Mouse (Mus musculus) CH12.LX (cell line): Measurements from ENCODE around the gene Aff3.

Experiments used
- BHLHE40 ChIP-seq: IDR thresholded peaks from 2 replicates; pipeline ENCODE4 v1.6.1; 2011; ENCODE audit warnings: mild to moderate bottlenecking, low read depth, low read length, improper control_type of control experiment
- CTCF ChIP-seq, 2 experiments: IDR thresholded peaks in 1 of 2; conservative IDR thresholded peaks in 1 of 2; 2 replicates each; pipeline ENCODE4 v1.5.1; 2011 to 2012; ENCODE audit warnings: low read depth in 2 of 2, low read length in 2 of 2, improper control_type of control experiment in 1 of 2, inconsistent platforms in 1 of 2, mild to moderate bottlenecking in 1 of 2, moderate library complexity in 1 of 2
- ELF1 ChIP-seq: IDR thresholded peaks from 2 replicates; pipeline ENCODE4 v1.6.1; 2014; ENCODE audit warnings: low read depth, mild to moderate bottlenecking, inconsistent platforms, low read length, improper control_type of control experiment
- MAX ChIP-seq: IDR thresholded peaks from 2 replicates; pipeline ENCODE4 v1.6.1; 2011; ENCODE audit warnings: low read length, improper control_type of control experiment
- POLR2A ChIP-seq: IDR thresholded peaks from 2 replicates; pipeline ENCODE4 v1.6.1; 2011; ENCODE audit warnings: low read depth, mild to moderate bottlenecking, improper control_type of control experiment, low read length
- POLR2AphosphoS2 ChIP-seq: IDR thresholded peaks from 2 replicates; pipeline ENCODE4 v1.6.1; 2011; ENCODE audit warnings: low read depth, low read length, improper control_type of control experiment
- ZKSCAN1 ChIP-seq: IDR thresholded peaks from 2 replicates; pipeline ENCODE4 v1.6.1; 2012; ENCODE audit warnings: low read depth, inconsistent platforms, low read length, improper control_type of control experiment, borderline replicate concordance
- ZNF384 ChIP-seq: IDR thresholded peaks from 2 replicates; pipeline ENCODE4 v1.6.1; 2012; ENCODE audit warnings: low read depth, low read length, improper control_type of control experiment, inconsistent platforms

DNA sequence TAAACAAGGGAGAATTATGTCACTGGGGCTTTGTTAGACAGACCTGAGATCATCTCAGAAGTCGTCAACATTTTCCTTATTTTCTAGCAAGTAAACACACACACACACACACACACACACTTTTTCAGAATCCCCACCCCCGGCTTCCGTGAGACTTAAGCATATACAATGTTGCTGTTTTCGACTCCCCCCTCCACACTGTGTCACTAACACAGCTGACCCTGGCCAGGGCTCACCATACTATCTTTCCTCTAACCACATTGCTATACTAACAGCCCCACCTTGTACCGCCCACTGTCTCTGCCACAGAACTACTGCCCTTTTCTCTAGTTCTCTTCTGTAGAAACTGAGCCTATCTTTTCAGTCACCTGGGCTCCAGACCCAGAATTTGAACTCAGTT is 136.1 kb downstream of the Aff3 start:
- TF ChIP-seq CTCF (conservative IDR thresholded peaks at IDR 0.05 in 1 of 2, IDR thresholded peaks at IDR 0.05 in 1 of 2; ENCODE audit: low read depth in 2 of 2, low read length in 2 of 2) (no peak), POLR2A (no peak), ZNF384 (no peak), ELF1 (no peak), ZKSCAN1 (no peak), BHLHE40 (no peak), POLR2AphosphoS2 (no peak), MAX (no peak)
